Mouse (Mus musculus) B cell, adult 62 days (primary cell): Measurements from ENCODE around the gene Cdc25b. TPM values are rescaled to one million over a fixed set of nuclear protein-coding genes. Genes with fewer than 3 reads are reported as not detected.

Experiments
- total RNA-seq: library from RNA; stranded (reverse); gene quantifications from 4 replicates; pipeline ENCODE4 v1.2.4, GENCODE M21; 2023

Gene Cdc25b
- total RNA-seq = 64.9 to 80.9 TPM (median 71.7 TPM) in 4 replicates

GRCm38 (mm10) chr2:131186771-131187601 lies at the start of gene Cdc25b, which contains the start of gene Spef1:
Cdc25b (plus strand) TSS chr2:131186949.
Spef1 (minus strand) TSS chr2:131187282.

DNA sequence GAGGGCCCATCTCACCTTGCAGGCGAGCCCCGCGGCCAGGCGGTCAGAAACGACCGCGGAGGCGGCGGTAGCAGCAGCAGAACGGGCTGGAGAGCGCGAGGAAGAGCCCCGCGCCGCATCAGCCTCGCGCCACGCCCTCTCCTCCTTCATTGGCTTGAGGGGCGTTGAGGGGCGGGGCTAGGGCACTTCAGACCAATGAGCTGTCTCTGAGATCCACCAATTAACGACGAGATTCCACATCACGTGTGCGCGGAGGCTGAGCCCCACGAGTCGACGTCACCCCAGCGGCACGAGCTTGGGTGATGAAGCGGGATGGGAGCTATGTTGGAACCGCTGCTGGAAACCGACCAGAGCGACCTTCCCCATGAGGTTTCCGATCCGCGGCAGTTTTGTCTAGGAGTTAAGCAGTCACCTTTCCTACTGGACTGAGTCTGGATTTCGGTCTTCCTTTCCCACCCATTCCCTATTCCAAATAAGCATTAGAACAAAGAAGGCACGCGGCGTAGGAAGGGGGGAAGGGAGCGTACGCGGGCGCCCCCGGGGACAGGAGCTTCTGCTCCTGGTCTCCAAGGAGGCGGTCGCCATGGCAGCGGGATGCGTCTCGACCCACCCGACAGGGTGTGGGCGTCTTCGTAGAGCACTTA lies 26.7 kb upstream of the Cdc25b start, which contains the start of gene 1700037H04Rik:
TSS of gene 1700037H04Rik (minus strand) at position 144 of the 644 bp plus-strand sequence.

DNA sequence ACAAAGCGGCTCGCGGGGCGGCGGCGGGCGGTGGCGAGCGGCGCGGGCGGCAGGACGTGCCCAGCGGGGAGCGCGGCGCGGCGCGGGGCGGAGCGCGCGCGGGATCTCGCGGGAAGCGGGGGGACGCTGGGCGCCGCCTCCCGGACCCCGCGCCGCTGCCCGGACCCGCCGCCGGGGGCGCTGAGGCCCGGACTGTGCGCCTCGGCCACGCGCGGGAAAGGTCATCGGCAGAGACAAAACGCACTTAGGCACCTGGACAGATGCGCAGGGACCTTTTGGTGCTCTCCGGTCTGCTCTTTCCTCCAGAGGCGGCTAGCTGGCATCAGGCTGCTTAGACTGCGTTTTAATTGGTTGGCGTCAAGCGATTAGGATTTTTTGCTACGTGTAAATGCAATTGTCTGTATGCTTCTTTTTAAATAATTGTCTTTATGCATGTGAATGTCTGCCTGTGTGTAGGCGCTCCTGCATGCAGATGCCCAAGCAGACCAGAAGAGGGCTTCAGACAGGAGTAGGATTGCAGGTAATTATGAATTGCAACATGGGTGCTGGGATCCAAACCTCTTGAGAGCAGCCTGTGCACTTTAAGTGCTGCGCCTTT lies 6.7 kb upstream of the Cdc25b start, which contains the start of gene Cenpb:
TSS of gene Cenpb (minus strand) at position 78 of the 598 bp plus-strand sequence.

DNA sequence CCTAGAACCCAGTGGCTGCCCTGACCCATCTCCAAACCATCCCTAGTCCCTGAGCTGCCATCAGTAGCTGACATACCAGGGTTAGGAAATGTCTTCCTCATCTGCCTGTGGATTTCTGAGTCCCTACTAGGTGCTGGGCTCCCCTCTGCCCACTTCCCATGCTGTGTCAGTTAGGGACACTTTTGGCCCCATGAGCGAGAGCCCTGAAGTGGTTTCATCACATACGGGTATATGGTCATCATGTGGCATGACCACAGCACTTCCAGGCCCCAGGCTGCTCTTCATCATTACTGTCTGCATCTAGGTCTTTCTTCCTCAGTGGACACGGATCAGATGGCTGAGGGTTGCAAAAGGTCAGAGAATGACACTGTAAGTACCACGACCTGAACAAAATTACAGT lies 20.0 kb downstream of the Cdc25b start, which contains the start of gene Ap5s1:
TSS of gene Ap5s1 (plus strand) at position 301 of the 400 bp plus-strand sequence.

DNA sequence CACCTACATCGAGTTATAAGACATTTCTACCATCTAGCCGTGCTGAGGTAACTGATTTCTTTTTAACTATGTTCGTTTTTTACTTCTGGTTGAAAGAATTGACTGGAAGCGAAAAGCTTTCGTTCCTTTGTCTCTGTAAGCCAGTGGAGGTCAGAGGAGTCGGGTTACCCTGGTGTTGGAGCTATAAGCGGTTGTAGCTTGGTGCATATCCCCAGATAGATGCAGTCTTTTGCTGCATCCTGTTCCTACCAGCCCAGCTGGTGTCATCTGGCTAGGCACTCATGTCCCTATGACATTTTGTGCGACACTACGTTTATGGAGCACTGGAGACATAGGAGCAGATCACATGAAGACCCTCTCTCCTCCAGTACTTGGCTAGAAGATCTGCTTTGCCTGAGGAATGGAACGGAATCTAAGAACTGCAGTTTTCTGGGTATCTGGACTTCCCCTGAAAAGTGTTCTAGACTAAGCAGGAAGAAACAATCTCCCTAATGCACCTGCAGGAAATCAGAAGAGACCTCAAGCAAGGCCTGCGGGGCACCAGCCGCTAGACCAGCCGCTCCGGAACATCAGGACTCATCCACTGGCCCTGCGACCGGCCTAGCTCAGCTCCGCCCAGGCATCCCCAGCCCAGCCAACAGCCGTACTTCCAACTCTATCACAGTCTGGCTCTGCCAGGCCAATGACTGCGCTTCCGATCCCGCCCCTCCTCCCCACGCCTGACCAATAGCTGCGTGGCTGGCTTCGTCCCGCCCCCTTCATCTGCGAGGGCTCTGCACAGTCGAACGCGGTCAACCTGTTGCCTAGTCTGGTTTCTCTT lies 46.8 kb downstream of the Cdc25b start, which contains the start of gene Mavs:
TSS of gene Mavs (plus strand) at position 757 of the 820 bp plus-strand sequence.

Other genes with a start within 250 kb of the Cdc25b start
- not detected in 4 replicates for gene Gfra4, start 143.9 kb upstream of the Cdc25b start, total RNA-seq
- not detected in 4 replicates for gene Adam33, start 123.1 kb upstream of the Cdc25b start, total RNA-seq
- 0.09 to 0.38 TPM (median 0.21 TPM) in 4 replicates for gene Siglec1, start 100.2 kb upstream of the Cdc25b start, total RNA-seq
- 0.21 TPM in 1 of 4 replicates, not detected in the others for gene Hspa12b, start 59.7 kb upstream of the Cdc25b start, total RNA-seq
- not detected in 4 replicates for gene Gm11037, start 53.5 kb upstream of the Cdc25b start, total RNA-seq
- gene 1700037H04Rik, start 26.9 kb upstream of the Cdc25b start, total RNA-seq = 18.1 to 21.6 TPM (median 20.3 TPM) in 4 replicates
- gene Cenpb, start 6.9 kb upstream of the Cdc25b start, total RNA-seq = 25.8 to 26.4 TPM (median 26.0 TPM) in 4 replicates
- gene Spef1, start 333 bp downstream of the Cdc25b start, total RNA-seq = 1.0 to 2.0 TPM (median 1.8 TPM) in 4 replicates
- gene Ap5s1, start 20.1 kb downstream of the Cdc25b start, total RNA-seq = 5.8 to 11.0 TPM (median 7.2 TPM) in 4 replicates
- gene Mavs, start 47.1 kb downstream of the Cdc25b start, total RNA-seq = 19.8 to 26.9 TPM (median 22.6 TPM) in 4 replicates
- gene Pank2, start 75.5 kb downstream of the Cdc25b start, total RNA-seq = 63.0 to 67.8 TPM (median 64.3 TPM) in 4 replicates
- gene Rnf24, start 165.9 kb downstream of the Cdc25b start, total RNA-seq = 4.1 to 5.8 TPM (median 5.8 TPM) in 4 replicates